Mouse (Mus musculus) liver, embryonic 11.5 days (tissue): ENCODE results near the gene L3mbtl3. TPM values are rescaled to one million over a fixed set of nuclear protein-coding genes. Genes with fewer than 3 reads are reported as not detected.

Experiments used
- ATAC-seq: fragments of 200-750 bp; cut with Nextera tagmentation; replicated peaks from 2 replicates; pipeline ENCODE4 v1.8.0; 2017; ENCODE audit warnings: moderate number of reproducible peaks, mild to moderate bottlenecking, moderate TSS enrichment, moderate library complexity; ENCODE audit not compliant: low FRiP score
- DNase-seq: peaks from one replicate; pipeline ENCODE4 v3.0.0-alpha.2; 2017; ENCODE audit warnings: low spot score
- H3K27ac ChIP-seq: fragments of 300-500 bp; sonication (generic); 2 replicates; pipeline ENCODE4 v1.5.1; 2014; ENCODE audit warnings: mild to moderate bottlenecking, low read depth, low read length, control low read depth
- H3K27me3 ChIP-seq: fragments of 300-500 bp; sonication (generic); replicated peaks from 2 replicates; pipeline ENCODE4 v1.6.1; 2014; ENCODE audit warnings: low read length, mixed read lengths; ENCODE audit not compliant: control insufficient read depth, insufficient read depth
- H3K36me3 ChIP-seq: fragments of 300-500 bp; sonication (generic); 2 replicates; pipeline ENCODE4 v1.6.1; 2014; ENCODE audit warnings: mild to moderate bottlenecking, low read length, moderate library complexity, mixed read lengths; ENCODE audit not compliant: control insufficient read depth, insufficient read depth
- H3K4me1 ChIP-seq: fragments of 300-500 bp; sonication (generic); replicated peaks from 2 replicates; pipeline ENCODE4 v1.6.1; 2014; ENCODE audit warnings: low read length, mixed read lengths; ENCODE audit not compliant: control insufficient read depth, insufficient read depth
- H3K4me2 ChIP-seq: fragments of 300-500 bp; sonication (generic); 2 replicates; pipeline ENCODE4 v1.6.1; 2014; ENCODE audit warnings: mild to moderate bottlenecking, control low read depth, moderate library complexity
- H3K4me3 ChIP-seq: fragments of 300-500 bp; sonication (generic); 2 replicates; pipeline ENCODE4 v1.5.1; 2014; ENCODE audit warnings: low read depth, low read length, control low read depth
- H3K9ac ChIP-seq: fragments of 300-500 bp; sonication (generic); 2 replicates; pipeline ENCODE4 v1.6.1; 2014; ENCODE audit warnings: low read depth, low read length, control low read depth
- H3K9me3 ChIP-seq: fragments of 300-500 bp; sonication (generic); 2 replicates; pipeline ENCODE4 v1.6.1; 2016; ENCODE audit warnings: low read length, inconsistent platforms, mixed read lengths; ENCODE audit not compliant: control insufficient read depth
- WGBS: fragments of 180-500 bp; shearing (Covaris S2); extraction: QIAGEN DNeasy Blood & Tissue Kit; methylation state at CpG from one replicate; pipeline ENCODE4 v1.1.7; 2014; 5-methylcytosine and 5-hydroxymethylcytosine counted together
- polyA plus RNA-seq: library from polyadenylated mRNA; unstranded; fragments of >200 nt; fragmentation: Nextera tagmentation; extraction: Ambion mirVana; gene quantifications from 2 replicates; pipeline ENCODE4 v1.2.1, GENCODE M21; 2014

The L3mbtl3 gene
- polyA plus RNA-seq, 1 experiment from 2014 or later = 9.5 TPM

DNA sequence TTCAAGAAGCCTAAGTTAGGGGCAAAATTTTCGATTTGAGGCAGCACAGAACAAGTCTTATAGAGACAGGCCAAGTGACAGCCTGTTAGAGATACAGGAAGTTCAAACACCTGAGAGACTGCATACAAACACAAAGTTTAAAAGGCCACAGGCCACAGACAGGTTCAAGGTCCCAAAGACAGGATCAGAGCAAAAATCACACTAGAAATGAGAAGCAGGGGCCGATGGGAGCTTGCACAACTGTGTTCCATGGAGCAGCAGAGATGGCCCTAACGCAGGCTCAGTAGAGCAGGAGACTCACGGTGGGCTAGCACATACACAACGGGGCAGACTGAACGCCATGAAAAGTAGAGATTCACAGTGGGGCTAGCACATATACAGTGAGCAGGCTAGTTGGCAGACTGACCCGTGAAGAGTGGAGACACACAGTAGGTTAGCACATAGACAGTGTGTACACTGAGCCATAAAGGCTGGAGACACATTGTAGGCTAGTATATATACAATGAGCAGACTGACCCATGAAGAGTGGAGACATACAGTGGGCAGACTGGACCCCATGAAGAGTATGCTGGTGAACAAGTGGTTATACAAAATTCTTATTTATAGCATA, 24.5 kb downstream of the L3mbtl3 start:
- 76% methylated on average over 7 of the region's 7 CpGs for WGBS
- no peak overlapping the region for H3K9ac ChIP-seq
- ATAC-seq = peak; percentile 75
- no peaks in the 10 kb centered on the region for H3K27me3 ChIP-seq
- H3K9me3 ChIP-seq = no peaks in the 10 kb centered on the region
- peaks cover 8% of the 10 kb centered on the region; the same call in 1 of the 2 replicates for H3K36me3 ChIP-seq
- no peak overlapping the region for H3K27ac ChIP-seq
- DNase-seq = no peak
- no peaks in the 10 kb centered on the region for H3K4me1 ChIP-seq
- no peak overlapping the region for H3K4me3 ChIP-seq
- H3K4me2 ChIP-seq = no peak overlapping the region

DNA sequence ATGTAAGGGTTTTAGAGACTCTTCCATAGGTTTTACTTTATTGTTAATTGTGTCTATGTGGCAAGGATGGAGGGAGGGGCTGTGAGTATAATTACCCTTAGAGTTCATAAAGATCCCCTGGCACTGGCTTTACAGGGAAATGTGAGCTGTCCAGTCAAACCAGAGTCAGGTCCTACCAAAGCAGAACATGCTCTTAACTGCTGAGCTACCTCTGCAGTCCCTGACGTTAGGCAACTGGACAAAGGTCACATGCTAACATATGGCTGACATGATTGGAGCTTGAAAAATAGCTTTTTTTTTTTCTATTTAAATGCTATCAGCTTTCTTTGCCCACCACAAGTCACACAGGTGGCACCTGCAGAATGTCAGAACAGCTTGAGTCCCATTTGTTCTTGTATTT, 25.6 kb downstream of the L3mbtl3 start:
- no peaks in the 10 kb centered on the region for H3K4me1 ChIP-seq
- WGBS = 36% methylated on average over 1 of the region's 1 CpGs
- H3K9ac ChIP-seq = no peak overlapping the region
- ATAC-seq (no peak), DNase-seq (no peak)
- H3K36me3 ChIP-seq = peaks cover 5% of the 10 kb centered on the region; the same call in 1 of the 2 replicates
- no peak overlapping the region for H3K27ac ChIP-seq
- no peaks in the 10 kb centered on the region for H3K27me3 ChIP-seq
- H3K9me3 ChIP-seq = no peaks in the 10 kb centered on the region
- H3K4me2 ChIP-seq = no peak overlapping the region
- H3K4me3 ChIP-seq = no peak overlapping the region

DNA sequence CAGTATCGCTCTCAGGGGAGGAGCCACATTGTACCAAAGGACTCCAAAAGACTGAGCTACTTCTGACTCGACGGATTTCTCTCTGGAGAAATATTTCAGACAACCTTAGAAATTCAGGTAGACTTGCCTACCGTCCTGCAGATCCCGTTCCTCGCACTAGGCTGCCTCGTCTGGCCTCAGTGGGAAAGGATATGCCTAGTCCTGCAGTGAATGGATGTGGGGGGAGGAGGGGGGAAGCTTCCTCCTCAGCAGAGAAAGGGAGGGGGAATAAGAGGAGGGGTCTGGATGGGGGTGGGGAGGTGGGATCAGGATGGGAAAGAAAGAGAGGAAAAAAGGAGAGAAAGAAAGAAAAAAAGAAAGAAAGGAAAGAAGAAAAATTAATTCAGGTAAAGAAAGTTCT, 28.2 kb downstream of the L3mbtl3 start:
- no peak overlapping the region for H3K27ac ChIP-seq
- ATAC-seq (no peak), DNase-seq (no peak)
- no peaks in the 10 kb centered on the region for H3K27me3 ChIP-seq
- WGBS = 56% methylated on average over 7 of the region's 7 CpGs
- H3K4me3 ChIP-seq = no peak overlapping the region
- H3K9ac ChIP-seq = no peak overlapping the region
- H3K9me3 ChIP-seq = no peaks in the 10 kb centered on the region
- H3K4me1 ChIP-seq = no peaks in the 10 kb centered on the region
- H3K4me2 ChIP-seq = no peak overlapping the region
- peaks cover 8% of the 10 kb centered on the region; the same call in 1 of the 2 replicates for H3K36me3 ChIP-seq

DNA sequence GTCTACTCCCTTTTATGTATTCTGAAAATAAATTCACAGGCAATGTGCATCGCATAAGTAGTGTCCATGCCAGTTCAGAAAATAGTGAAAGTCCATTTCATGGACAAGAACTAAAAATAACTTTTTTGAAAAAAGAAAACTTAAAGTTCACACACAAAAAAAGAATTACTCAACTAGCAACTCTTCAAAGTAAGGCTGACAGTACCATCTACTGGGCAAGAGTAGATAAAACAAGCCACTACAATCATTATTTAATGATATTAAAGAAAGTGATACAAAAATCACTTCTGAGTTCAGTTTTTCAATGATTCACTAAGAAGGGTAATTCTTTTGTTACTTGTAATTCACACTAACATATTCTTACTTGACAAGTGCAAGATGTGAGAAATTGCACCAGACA, 29.9 kb downstream of the L3mbtl3 start:
- Histone ChIP-seq H3K4me1 (no peaks in the 10 kb centered on the region), H3K9ac (no peak overlapping the region), H3K36me3 (peaks cover 11% of the 10 kb centered on the region; the same call in 1 of the 2 replicates), H3K9me3 (no peaks in the 10 kb centered on the region), H3K27me3 (no peaks in the 10 kb centered on the region), H3K27ac (no peak overlapping the region), H3K4me3 (no peak overlapping the region), H3K4me2 (no peak overlapping the region)
- WGBS = 91% methylated on average over 1 of the region's 1 CpGs
- ATAC-seq (no peak), DNase-seq (no peak)

DNA sequence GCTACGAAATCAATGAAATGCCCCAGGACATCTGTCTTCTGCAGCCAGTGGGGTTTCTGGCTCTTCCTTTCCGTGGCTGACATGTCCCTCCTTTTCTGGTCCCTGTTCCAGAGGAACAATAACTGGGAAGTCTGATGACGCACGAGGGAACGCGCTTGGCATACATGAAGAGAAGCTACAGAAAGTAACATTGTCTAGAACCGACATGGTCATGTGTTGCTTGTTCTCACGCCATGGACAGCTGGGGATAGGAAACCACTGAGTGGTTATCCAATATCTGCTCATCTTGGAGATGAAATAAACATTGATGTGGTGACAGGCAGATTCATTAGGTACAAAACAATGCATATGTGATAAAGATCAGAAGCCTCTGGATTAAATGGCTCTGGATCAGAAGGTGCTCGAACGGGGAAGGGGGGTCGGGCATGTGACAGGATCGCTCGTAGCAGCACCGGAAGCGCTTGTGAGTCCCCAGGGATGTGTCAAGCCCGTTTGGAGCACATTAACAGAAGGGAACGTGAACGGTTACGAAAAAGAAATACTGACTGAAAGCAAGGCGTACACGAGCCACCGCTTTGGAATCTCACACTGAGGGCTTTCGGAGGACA, 37.8 kb downstream of the L3mbtl3 start:
- ATAC-seq (no peak), DNase-seq (no peak)
- Histone ChIP-seq H3K27ac (no peak overlapping the region), H3K9me3 (no peaks in the 10 kb centered on the region), H3K4me2 (no peak overlapping the region), H3K4me3 (no peak overlapping the region), H3K36me3 (peaks cover 7% of the 10 kb centered on the region; the same call in 1 of the 2 replicates), H3K4me1 (no peaks in the 10 kb centered on the region), H3K27me3 (no peaks in the 10 kb centered on the region), H3K9ac (no peak overlapping the region)
- 91% methylated on average over 23 of the region's 23 CpGs for WGBS

DNA sequence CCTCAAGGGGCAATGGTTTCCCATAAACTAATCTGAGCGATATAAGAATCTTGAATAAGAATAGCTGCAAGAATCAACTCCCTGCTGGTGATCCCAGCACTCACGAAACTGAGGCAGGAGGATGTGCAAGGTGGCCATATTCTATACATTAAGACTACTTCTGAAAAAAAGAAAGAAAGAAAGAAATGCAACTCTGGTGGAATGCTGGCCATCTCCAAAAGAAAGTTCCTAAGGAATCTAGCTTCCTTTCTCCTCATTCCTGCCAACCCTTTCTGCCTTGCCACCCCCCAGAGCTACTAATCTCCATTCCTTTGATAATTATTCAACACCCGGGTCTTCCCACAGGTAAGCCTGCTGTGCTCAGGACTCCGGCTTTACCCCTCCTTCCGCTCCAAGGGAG, 41.8 kb downstream of the L3mbtl3 start:
- no peak overlapping the region for H3K4me2 ChIP-seq
- H3K27me3 ChIP-seq = no peaks in the 10 kb centered on the region
- no peaks in the 10 kb centered on the region for H3K4me1 ChIP-seq
- H3K9me3 ChIP-seq = no peaks in the 10 kb centered on the region
- no peak overlapping the region for H3K27ac ChIP-seq
- no peak overlapping the region for H3K4me3 ChIP-seq
- 73% methylated on average over 5 of the region's 5 CpGs for WGBS
- DNase-seq (no peak), ATAC-seq (no peak)
- peaks cover 2% of the 10 kb centered on the region; the same call in 1 of the 2 replicates for H3K36me3 ChIP-seq
- no peak overlapping the region for H3K9ac ChIP-seq

DNA sequence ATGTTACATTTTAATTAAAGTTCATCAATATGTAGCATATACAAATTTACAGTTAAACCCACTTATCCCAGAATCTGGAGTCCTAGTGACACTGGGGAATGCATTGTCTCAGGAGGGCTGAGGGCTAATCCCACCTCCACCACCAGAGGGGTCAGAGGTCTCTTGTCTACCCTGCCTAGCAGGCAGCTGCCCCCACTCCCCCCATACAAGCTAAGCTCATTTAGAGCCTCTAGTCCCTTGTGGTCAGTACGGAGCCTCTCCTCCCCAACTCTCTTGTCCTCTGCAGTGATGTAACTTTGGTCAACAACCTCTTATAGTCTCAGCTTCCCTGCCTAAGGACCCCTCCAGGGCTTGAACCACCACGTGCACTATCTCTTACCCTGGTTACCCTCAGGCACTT, 43.0 kb downstream of the L3mbtl3 start:
- no peak overlapping the region for H3K4me2 ChIP-seq
- no peak overlapping the region for H3K27ac ChIP-seq
- H3K4me3 ChIP-seq = no peak overlapping the region
- peaks cover 2% of the 10 kb centered on the region; the same call in 1 of the 2 replicates for H3K36me3 ChIP-seq
- no peak for DNase-seq
- no peaks in the 10 kb centered on the region for H3K27me3 ChIP-seq
- H3K9ac ChIP-seq = no peak overlapping the region
- H3K4me1 ChIP-seq = no peaks in the 10 kb centered on the region
- 60% methylated on average over 2 of the region's 2 CpGs for WGBS
- H3K9me3 ChIP-seq = no peaks in the 10 kb centered on the region
- no peak for ATAC-seq

DNA sequence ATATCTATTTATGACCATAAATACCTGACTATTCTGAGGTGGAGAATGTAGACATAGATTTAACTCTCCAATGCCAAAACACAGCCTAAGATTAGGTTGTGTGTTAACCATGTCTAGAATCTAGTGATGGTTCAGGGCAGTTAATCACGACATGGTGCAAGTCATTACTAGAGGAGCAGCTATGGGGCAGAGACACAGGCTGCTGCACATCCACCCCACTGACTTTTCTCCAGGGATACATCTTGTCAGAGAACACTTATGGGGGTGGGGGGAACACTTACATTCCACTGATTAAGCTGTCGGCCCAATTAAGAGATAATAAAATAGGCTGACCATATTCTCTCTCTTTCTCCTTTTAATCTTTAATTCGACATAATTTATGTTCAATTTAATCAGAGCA, 46.9 kb downstream of the L3mbtl3 start:
- H3K9ac ChIP-seq = no peak overlapping the region
- H3K4me1 ChIP-seq = no peaks in the 10 kb centered on the region
- ATAC-seq (no peak), DNase-seq (no peak)
- H3K27ac ChIP-seq = no peak overlapping the region
- no peaks in the 10 kb centered on the region for H3K9me3 ChIP-seq
- H3K4me3 ChIP-seq = no peak overlapping the region
- H3K27me3 ChIP-seq = no peaks in the 10 kb centered on the region
- H3K36me3 ChIP-seq = no peaks in the 10 kb centered on the region
- H3K4me2 ChIP-seq = no peak overlapping the region
- WGBS = 77% methylated on average over 3 of the region's 3 CpGs
